Mouse (Mus musculus) small intestine, adult 2 months (tissue): ENCODE data around the gene Ctnnd2.

Source experiments
- CTCF ChIP-seq: fragments of 200-500 bp; IDR thresholded peaks from 2 replicates; pipeline ENCODE4 v1.5.1; 2012; ENCODE audit warnings: low read depth, mild to moderate bottlenecking, control low read depth, inconsistent platforms, low read length, moderate library complexity, mixed read lengths; ENCODE audit not compliant: insufficient replicate concordance, insufficient read length; ENCODE audit errors: extremely low read depth
- POLR2A ChIP-seq: fragments of 200-500 bp; IDR thresholded peaks from 2 replicates; pipeline ENCODE4 v1.6.1; 2012; ENCODE audit warnings: low read depth, mild to moderate bottlenecking, control low read depth, inconsistent platforms, low read length, moderate library complexity

- TF ChIP-seq POLR2A (no peak), CTCF (no peak)
Observed at GRCm38 (mm10) chr15:30201617-30202016, 29.2 kb downstream of the Ctnnd2 start.
